Mouse (Mus musculus) spleen, adult 2 months (tissue): Measurements from ENCODE around the gene Mettl9. TPM values are rescaled to one million over a fixed set of nuclear protein-coding genes. Genes with fewer than 3 reads are reported as not detected.

ENCODE experiments used
- DNase-seq, 2 experiments: peaks; one replicate each; pipeline versions ENCODE4 v3.0.0 to v3.0.0-alpha.2; 2012 to 2021; ENCODE audit warnings: low spot score in 2 of 2, low read depth in 1 of 2
- H3K27ac ChIP-seq: fragments of 200-500 bp; 2 replicates; pipeline ENCODE4 v1.5.1; 2012; ENCODE audit warnings: low read length, inconsistent platforms; ENCODE audit not compliant: insufficient read depth
- H3K27me3 ChIP-seq: fragments of 200-500 bp; 2 replicates; pipeline ENCODE4 v1.6.1; 2012; ENCODE audit warnings: mild to moderate bottlenecking, moderate library complexity, low read length, inconsistent platforms; ENCODE audit not compliant: control insufficient read depth, insufficient read depth
- H3K36me3 ChIP-seq: fragments of 200-500 bp; 2 replicates; pipeline ENCODE4 v1.6.1; 2012; ENCODE audit warnings: mild to moderate bottlenecking, low read length, inconsistent platforms; ENCODE audit not compliant: control insufficient read depth, insufficient read depth
- H3K4me1 ChIP-seq: fragments of 200-500 bp; 2 replicates; pipeline ENCODE4 v1.6.1; 2011; ENCODE audit warnings: inconsistent platforms; ENCODE audit not compliant: control insufficient read depth, insufficient read depth, insufficient read length
- H3K4me3 ChIP-seq: fragments of 200-500 bp; 2 replicates; pipeline ENCODE4 v1.5.1; 2011; ENCODE audit warnings: mild to moderate bottlenecking, inconsistent platforms; ENCODE audit not compliant: insufficient read depth, insufficient read length; ENCODE audit errors: extremely low read depth
- CTCF ChIP-seq: fragments of 200-500 bp; IDR thresholded peaks from 2 replicates; pipeline ENCODE4 v1.5.1; 2011; ENCODE audit warnings: mild to moderate bottlenecking, inconsistent platforms; ENCODE audit not compliant: insufficient read depth, insufficient read length, insufficient replicate concordance; ENCODE audit errors: extremely low read depth
- POLR2A ChIP-seq: fragments of 200-500 bp; IDR thresholded peaks from 2 replicates; pipeline ENCODE4 v1.6.1; 2011; ENCODE audit warnings: low read depth, low read length, inconsistent platforms
- WGBS: fragments of 180-500 bp; shearing (Covaris S2); methylation state at CpG from one replicate; pipeline ENCODE4 v1.1.7; 2018; 5-methylcytosine and 5-hydroxymethylcytosine counted together
- polyA plus RNA-seq: library from polyadenylated mRNA; depleted of rRNA; stranded (reverse); fragments of >200 nt; gene quantifications from 2 replicates; pipeline ENCODE4 v1.2.3, GENCODE M21; 2012

The Mettl9 gene
- polyA plus RNA-seq, 1 experiment: 8.0 TPM

DNA sequence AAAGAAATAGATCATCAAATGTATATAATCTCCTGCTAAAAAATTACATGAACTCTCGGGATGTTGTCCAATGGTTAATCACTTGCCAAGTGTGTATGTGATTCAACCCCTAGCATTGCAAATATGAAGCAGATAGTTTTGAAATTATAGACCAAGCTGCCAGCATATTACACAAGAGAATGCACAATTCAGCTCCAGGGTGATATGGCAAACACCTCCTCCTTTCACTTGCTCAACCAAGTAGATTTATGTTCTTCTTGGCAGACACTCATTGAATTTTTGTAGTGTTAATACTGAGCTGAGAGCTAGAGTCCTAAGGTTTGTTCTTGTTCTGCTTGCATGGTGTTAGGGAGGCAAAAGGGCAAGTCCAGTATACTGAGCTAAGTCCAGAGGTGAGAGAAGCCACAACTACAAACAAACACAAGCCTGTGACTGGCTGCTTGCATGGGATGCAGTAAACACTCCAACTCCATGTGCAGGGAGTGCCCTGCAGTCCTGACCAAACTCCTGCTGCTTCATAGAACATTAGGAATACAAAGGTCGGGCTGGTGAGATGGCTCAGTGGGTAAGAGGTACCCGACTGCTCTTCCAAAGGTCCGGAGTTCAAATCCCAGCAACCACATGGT lies 30.3 kb upstream of the Mettl9 start:
- no peak overlapping the region for H3K27ac ChIP-seq
- H3K4me3 ChIP-seq: no peak overlapping the region
- DNase-seq: no peak
- H3K4me1 ChIP-seq: no peaks in the 10 kb centered on the region
- no peaks in the 10 kb centered on the region for H3K36me3 ChIP-seq
- TF ChIP-seq CTCF: no peak
- no peak for TF ChIP-seq POLR2A
- WGBS: 79% methylated on average over 4 of the region's 4 CpGs
- no peaks in the 10 kb centered on the region for H3K27me3 ChIP-seq

DNA sequence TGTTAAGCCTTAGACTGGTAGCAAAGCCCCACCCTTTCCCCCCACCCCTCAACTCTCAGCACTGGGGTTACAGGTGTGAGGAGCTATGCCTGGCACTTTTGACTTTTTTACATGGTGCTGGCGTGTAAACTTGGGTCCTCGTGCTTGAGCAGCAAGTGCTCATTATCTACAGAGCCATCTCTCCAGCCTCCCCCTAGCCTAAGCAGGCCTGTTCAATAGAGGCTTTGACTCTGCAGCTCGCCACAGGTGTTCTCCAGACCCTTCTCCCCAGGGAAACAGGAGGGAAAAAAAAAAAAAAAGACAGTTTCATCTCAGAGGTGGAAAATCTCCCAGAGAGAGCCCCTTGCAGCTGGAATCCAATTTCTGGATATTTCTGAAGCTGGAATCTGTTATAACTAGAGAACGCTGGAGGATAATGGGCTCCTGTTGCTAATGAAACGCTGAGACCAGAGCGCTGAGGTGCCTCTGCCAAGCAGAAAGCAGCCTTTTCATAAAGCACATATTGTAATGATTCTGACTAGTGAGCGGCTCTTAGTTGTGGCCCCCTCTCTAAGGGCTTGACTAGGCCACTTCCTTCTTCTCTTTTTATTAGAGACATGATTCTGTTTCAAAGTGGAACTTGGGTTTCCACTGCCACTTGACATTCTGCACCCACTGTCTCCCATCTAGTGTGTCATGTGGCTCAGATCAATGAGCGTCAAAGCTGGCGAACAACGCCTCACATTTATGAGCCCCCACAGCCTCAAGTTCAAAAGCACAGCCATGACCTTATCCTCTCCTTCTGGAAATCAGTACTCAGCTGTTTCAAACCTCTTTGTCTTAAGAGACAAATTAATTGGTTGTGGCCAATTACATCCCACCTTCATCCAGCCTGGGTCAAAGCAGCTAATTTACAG lies 22.2 kb upstream of the Mettl9 start:
- Histone ChIP-seq H3K27me3 (no peaks in the 10 kb centered on the region), H3K27ac (no peak overlapping the region), H3K4me3 (no peak overlapping the region), H3K4me1 (no peaks in the 10 kb centered on the region), H3K36me3 (no peaks in the 10 kb centered on the region)
- TF ChIP-seq POLR2A (no peak), CTCF (no peak)
- 79% methylated on average over 10 of the region's 10 CpGs for WGBS
- DNase-seq: no peak

DNA sequence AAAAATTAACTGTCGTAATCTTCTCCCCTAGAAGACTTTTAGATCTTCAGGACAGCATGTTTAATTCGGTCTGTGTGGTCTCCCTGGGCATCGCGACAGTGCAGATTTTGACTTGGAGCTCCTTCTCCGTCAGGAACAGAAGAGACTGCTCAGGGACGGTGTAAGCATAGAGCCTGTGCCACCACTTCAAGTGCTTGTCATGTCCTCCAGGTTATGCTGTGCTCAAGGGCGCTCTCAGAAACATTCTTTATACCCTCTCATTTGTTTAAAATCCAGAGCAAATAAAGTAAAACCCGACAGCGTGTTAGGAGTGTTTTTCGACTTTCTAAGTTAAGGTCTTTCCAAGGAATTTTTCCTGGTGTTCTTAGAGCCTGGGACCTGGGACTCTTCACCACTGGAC lies 19.8 kb upstream of the Mettl9 start:
- H3K4me1 ChIP-seq: no peaks in the 10 kb centered on the region
- H3K36me3 ChIP-seq: no peaks in the 10 kb centered on the region
- TF ChIP-seq POLR2A (no peak), CTCF (no peak)
- no peak overlapping the region for H3K4me3 ChIP-seq
- H3K27ac ChIP-seq: no peak overlapping the region
- no peak for DNase-seq
- WGBS: 87% methylated on average over 10 of the region's 10 CpGs
- no peaks in the 10 kb centered on the region for H3K27me3 ChIP-seq

DNA sequence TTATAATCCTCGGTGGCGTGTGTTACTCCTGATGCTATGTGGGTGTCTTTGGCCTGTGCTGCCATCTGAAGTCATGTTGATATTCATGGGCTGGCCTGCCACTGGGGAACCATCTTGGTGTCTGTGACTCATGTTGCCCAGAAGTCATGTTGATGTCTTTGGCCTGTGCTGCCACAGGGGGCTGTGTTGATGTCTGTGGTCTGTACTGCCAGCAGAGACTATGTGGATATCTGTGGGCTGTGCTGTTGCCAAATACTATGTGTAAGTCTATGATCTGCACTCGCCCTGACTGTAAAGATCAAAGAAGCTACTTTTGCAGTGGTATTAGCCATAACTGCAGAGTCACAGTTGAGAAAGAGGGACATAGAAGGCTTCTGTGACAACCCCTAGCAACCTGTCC lies 15.5 kb upstream of the Mettl9 start:
- no peak for TF ChIP-seq CTCF
- Histone ChIP-seq H3K27me3 (no peaks in the 10 kb centered on the region), H3K27ac (no peak overlapping the region), H3K36me3 (no peaks in the 10 kb centered on the region), H3K4me3 (no peak overlapping the region), H3K4me1 (no peaks in the 10 kb centered on the region)
- WGBS: 84% methylated on average over 3 of the region's 3 CpGs
- no peak for DNase-seq

DNA sequence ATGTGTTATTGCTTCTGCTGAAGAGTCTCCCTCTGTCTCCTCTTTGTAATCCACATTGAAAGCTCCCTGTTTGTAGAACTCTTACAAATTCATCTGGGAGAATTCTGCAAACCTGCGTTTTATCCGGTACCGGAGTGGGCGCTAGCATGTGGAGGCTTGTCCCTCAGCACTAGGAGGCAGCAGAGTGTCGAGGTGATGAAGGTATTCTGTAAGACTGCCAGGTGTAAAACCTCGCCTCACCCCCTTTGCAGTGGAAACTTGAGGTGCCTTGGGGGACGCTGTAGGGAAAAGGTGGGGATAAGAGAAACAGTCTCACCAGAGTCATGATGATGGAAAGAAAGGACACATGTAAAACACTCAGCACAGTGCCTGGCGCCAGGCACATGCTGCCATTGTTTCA lies 14.0 kb upstream of the Mettl9 start:
- H3K36me3 ChIP-seq: no peaks in the 10 kb centered on the region
- H3K4me1 ChIP-seq: no peaks in the 10 kb centered on the region
- 53% methylated on average over 8 of the region's 8 CpGs for WGBS
- H3K27me3 ChIP-seq: no peaks in the 10 kb centered on the region
- H3K4me3 ChIP-seq: no peak overlapping the region
- H3K27ac ChIP-seq: no peak overlapping the region
- peak in 1 of 2 experiments; percentile 13 for DNase-seq
- no peak for TF ChIP-seq CTCF
- TF ChIP-seq POLR2A: no peak

DNA sequence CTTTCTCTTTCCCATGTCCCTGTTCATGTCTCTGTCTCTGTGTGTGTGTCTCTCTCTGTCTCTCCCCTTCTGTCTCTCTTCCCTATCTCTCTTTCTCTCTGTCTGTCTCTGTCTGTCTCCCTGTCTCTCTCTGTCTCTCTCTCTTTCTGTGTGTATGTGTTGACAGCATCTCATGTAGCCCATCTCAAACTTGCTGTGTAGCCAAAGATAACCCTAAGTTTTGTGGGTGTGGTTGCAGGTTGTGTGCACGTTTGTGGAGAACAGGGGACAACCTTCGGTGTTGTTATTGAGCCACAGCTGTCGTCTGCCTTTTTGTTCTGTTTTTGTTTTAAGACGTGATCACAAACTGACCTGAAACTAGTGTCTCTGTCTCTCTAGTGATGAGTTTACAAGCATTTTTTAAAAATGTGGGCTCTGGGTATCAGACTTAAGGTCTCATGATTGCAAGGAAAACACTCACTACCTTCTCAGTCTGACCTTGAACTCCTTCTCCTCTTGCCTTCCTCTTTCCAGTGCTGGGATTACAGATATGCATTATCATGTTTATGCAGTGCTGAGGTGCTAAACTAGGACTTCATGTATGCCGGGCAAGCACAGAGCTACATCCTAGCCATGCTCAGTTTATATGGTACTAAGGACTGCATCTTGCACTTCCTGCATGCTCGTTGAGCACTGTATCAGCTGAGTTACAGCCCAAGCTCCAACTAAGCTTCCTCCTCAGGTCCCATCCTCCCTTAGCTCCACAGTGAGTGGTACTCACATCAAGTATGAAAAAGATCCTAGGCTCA lies 8.8 kb upstream of the Mettl9 start:
- Histone ChIP-seq H3K4me3 (no peak overlapping the region), H3K27ac (no peak overlapping the region), H3K27me3 (no peaks in the 10 kb centered on the region), H3K4me1 (no peaks in the 10 kb centered on the region), H3K36me3 (no peaks in the 10 kb centered on the region)
- no peak for DNase-seq
- WGBS: 61% methylated on average over 6 of the region's 6 CpGs
- TF ChIP-seq POLR2A: no peak
- no peak for TF ChIP-seq CTCF
